Mouse (Mus musculus) erythroblast, embryonic 14.5 days (primary cell): ENCODE results near the gene Frmd4a.

Experiments used
- GATA1 ChIP-seq: IDR thresholded peaks from 2 replicates; pipeline ENCODE4 v1.6.1; 2012; ENCODE audit warnings: low read length, inconsistent platforms, mixed read lengths
- TAL1 ChIP-seq: IDR thresholded peaks from 3 replicates; pipeline ENCODE4 v1.6.1; 2012; ENCODE audit warnings: low read length, inconsistent platforms, mixed read lengths

GRCm38 (mm10) chr2:4575163-4575562 lies 557.6 kb downstream of the Frmd4a start:
- TF ChIP-seq GATA1, result no peak
- TF ChIP-seq TAL1, result no peak
